9 mouse cellular contexts compared by ENCODE assay signal in genomic region chr19:4762876-4763275, GRCm38 (mm10). TPM values are rescaled to one million over a fixed set of nuclear protein-coding genes. Genes with fewer than 3 reads are reported as not detected.
DNase-seq lines count a peak whose midpoint lies in the region; ATAC-seq and TF ChIP-seq lines count a peak whose summit lies in the region.
"Had no signal": no experiment of that assay in that cellular context is flagged by ENCODE, and none has a peak within 500 bp of the region (broad histone marks: within the 10 kb centered on the region; RNA-seq: fewer than 3 reads in every experiment).

No protein-coding gene starts in this region.

- no peak for TF ChIP-seq EP300 in liver, postnatal 0 days (IDR thresholded peaks at IDR 0.05; ENCODE audit: low read depth)

- no peak overlapping the region for H3K4me2 ChIP-seq in liver, postnatal 0 days (ENCODE audit: low read depth, low read length)
- H3K4me2 ChIP-seq in intestine, embryonic 16.5 days (ENCODE audit: low read depth, low read length): no peak overlapping the region

- no peak for ATAC-seq in liver, postnatal 0 days
- ATAC-seq in intestine, embryonic 16.5 days: no peak

- H3K9me3 ChIP-seq in liver, postnatal 0 days (ENCODE audit: low read length): no peaks in the 10 kb centered on the region
- H3K9me3 ChIP-seq in intestine, embryonic 16.5 days (ENCODE audit: control insufficient read depth, low read length): no peaks in the 10 kb centered on the region

- DNase-seq in cerebellum, adult 9-10 months: peak; percentile 73
- no peak for DNase-seq in cerebellum, adult 8-10 months
- no peak for DNase-seq in liver, postnatal 0 days
- DNase-seq in liver: no peak
- DNase-seq in adipocyte (ENCODE audit: low spot score): peak; percentile 53
- DNase-seq in lung, postnatal 14 days: peak; percentile 14
- no peak for DNase-seq in left cerebral cortex, postnatal 4 days
- DNase-seq: heart, postnatal 36 days had no signal

- H3K36me3 ChIP-seq in liver, postnatal 0 days (replicated peaks; ENCODE audit: insufficient read depth, low read length): peaks cover 58% of the 10 kb centered on the region
- H3K36me3 ChIP-seq in intestine, embryonic 16.5 days (ENCODE audit: control insufficient read depth, insufficient read depth, low read length): peaks cover 4% of the 10 kb centered on the region; the same call in 1 of the 2 replicates

- WGBS in liver, postnatal 0 days (ENCODE audit: insufficient replicate concordance): 67% methylated on average over 1 of the region's 1 CpGs
- WGBS in intestine, embryonic 16.5 days: 68% methylated on average over 1 of the region's 1 CpGs

- H3K27me3 ChIP-seq in liver, postnatal 0 days (ENCODE audit: insufficient read depth, low read length): no peaks in the 10 kb centered on the region
- no peaks in the 10 kb centered on the region for H3K27me3 ChIP-seq in intestine, embryonic 16.5 days (replicated peaks; ENCODE audit: control insufficient read depth, insufficient read depth, low read length)

- no peak overlapping the region for H3K9ac ChIP-seq in liver, postnatal 0 days (replicated peaks)
- no peak overlapping the region for H3K9ac ChIP-seq in intestine, embryonic 16.5 days (ENCODE audit: low read depth, low read length)

- peak; percentile 57 for TF ChIP-seq CTCF in liver, postnatal 0 days (IDR thresholded peaks at IDR 0.05; ENCODE audit: low read depth)

- H3K4me1 ChIP-seq in liver, postnatal 0 days (ENCODE audit: insufficient read depth): peaks cover 5% of the 10 kb centered on the region; the same call in 1 of the 2 replicates
- H3K4me1 ChIP-seq in intestine, embryonic 16.5 days (ENCODE audit: control insufficient read depth, insufficient read depth, low read length): peaks cover 4% of the 10 kb centered on the region

- H3K4me3 ChIP-seq in liver, postnatal 0 days (ENCODE audit: low read depth, low read length): no peak overlapping the region
- H3K4me3 ChIP-seq in intestine, embryonic 16.5 days (ENCODE audit: low read length): no peak overlapping the region

- intact Hi-C loops in left cerebral cortex, postnatal 4 days (cut with DNase I): no loop called here

- H3K27ac ChIP-seq in liver, postnatal 0 days (ENCODE audit: low read depth): no peak overlapping the region
- no peak overlapping the region for H3K27ac ChIP-seq in intestine, embryonic 16.5 days (ENCODE audit: low read length)

RNA-seq across cellular contexts. Expression of gene Rbm4b, which starts 6.6 kb away (rescaled TPM):
- polyA plus RNA-seq in liver, postnatal 0 days (2015; fragmentation: Nextera tagmentation; extraction: Ambion mirVana): 14.1 TPM in 2 replicates
- total RNA-seq in left cerebral cortex, postnatal 4 days (2021): 10 to 100 TPM; 32.5 to 35.2 TPM
- polyA plus RNA-seq in intestine, embryonic 16.5 days (2015; fragmentation: Nextera tagmentation; extraction: Ambion mirVana): 38.5 and 41.6 TPM in 2 replicates

RNA-seq across cellular contexts. Expression of gene Rbm4, which starts 30.8 kb away (rescaled TPM):
- polyA plus RNA-seq in liver, postnatal 0 days (2015; fragmentation: Nextera tagmentation; extraction: Ambion mirVana): 15.2 and 17.3 TPM in 2 replicates
- total RNA-seq in left cerebral cortex, postnatal 4 days (2021): 10 to 100 TPM; 76.1 to 80.4 TPM
- polyA plus RNA-seq in intestine, embryonic 16.5 days (2015; fragmentation: Nextera tagmentation; extraction: Ambion mirVana): 47.3 and 49.4 TPM in 2 replicates

RNA-seq across cellular contexts. Expression of gene Gm21992, which starts 48.5 kb away (rescaled TPM):
- 8.2 and 13.1 TPM in 2 replicates for polyA plus RNA-seq in liver, postnatal 0 days (2015; fragmentation: Nextera tagmentation; extraction: Ambion mirVana)
- total RNA-seq in left cerebral cortex, postnatal 4 days (2021): 10 to 100 TPM; 18.2 to 37.9 TPM
- 29.4 and 30.1 TPM in 2 replicates for polyA plus RNA-seq in intestine, embryonic 16.5 days (2015; fragmentation: Nextera tagmentation; extraction: Ambion mirVana)

RNA-seq across cellular contexts. Expression of gene Rbm14, which starts 48.6 kb away (rescaled TPM):
- polyA plus RNA-seq in liver, postnatal 0 days (2015; fragmentation: Nextera tagmentation; extraction: Ambion mirVana): 14.6 and 16.4 TPM in 2 replicates
- 10 to 100 TPM; 65.9 to 73.9 TPM for total RNA-seq in left cerebral cortex, postnatal 4 days (2021)
- 73.1 and 77.0 TPM in 2 replicates for polyA plus RNA-seq in intestine, embryonic 16.5 days (2015; fragmentation: Nextera tagmentation; extraction: Ambion mirVana)

RNA-seq across cellular contexts. Expression of gene Sptbn2, which starts 51.9 kb away (rescaled TPM):
- polyA plus RNA-seq in liver, postnatal 0 days (2015; fragmentation: Nextera tagmentation; extraction: Ambion mirVana): 0.59 and 0.72 TPM in 2 replicates
- total RNA-seq in left cerebral cortex, postnatal 4 days (2021): 100 to 1,000 TPM; 319 to 320 TPM
- 0.77 and 0.88 TPM in 2 replicates for polyA plus RNA-seq in intestine, embryonic 16.5 days (2015; fragmentation: Nextera tagmentation; extraction: Ambion mirVana)

Comparison
In these comparisons a context has a peak if more than half of its experiments do, and no peak if none do; other contexts are left out.
1. DNase-seq: peak in cerebellum, adult 9-10 months (single experiment), adipocyte (single experiment) and lung, postnatal 14 days (single experiment); none in cerebellum, adult 8-10 months (single experiment), liver, postnatal 0 days (single experiment), liver (single experiment) and left cerebral cortex, postnatal 4 days (single experiment).